Mouse (Mus musculus): ENCODE results near the gene Oxsr1. TPM values are rescaled to one million over a fixed set of nuclear protein-coding genes. Genes with fewer than 3 reads are reported as not detected.
"Not testable (repeated sequence)": the region's sequence is repeated elsewhere in the genome, so short reads cannot be mapped to it uniquely, and the experiment has no call there.

Gene Oxsr1
- total RNA-seq, 2 experiments from 2014 or later: 3.7 to 11.0 TPM

GRCm38 (mm10) chr9:119240286-119240997, 81.8 kb downstream of the Oxsr1 start:
- ATAC-seq (replicated peaks; ENCODE audit: low FRiP score, poor library complexity, severe bottlenecking): no peak; the same call in 1 of the 2 replicates

- ATAC-seq (replicated peaks; ENCODE audit: low FRiP score, poor library complexity, severe bottlenecking): no peak
Observed at GRCm38 (mm10) chr9:119239274-119239673, 83.0 kb downstream of the Oxsr1 start.

- ATAC-seq (replicated peaks; ENCODE audit: low FRiP score, poor library complexity, severe bottlenecking): no peak
Observed at GRCm38 (mm10) chr9:119238796-119239195, 83.4 kb downstream of the Oxsr1 start.

GRCm38 (mm10) chr9:119231552-119231951, 90.7 kb downstream of the Oxsr1 start:
- ATAC-seq (replicated peaks; ENCODE audit: low FRiP score, poor library complexity, severe bottlenecking): no peak

GRCm38 (mm10) chr9:119230829-119231228, 91.4 kb downstream of the Oxsr1 start:
- no peak for ATAC-seq (replicated peaks; ENCODE audit: low FRiP score, poor library complexity, severe bottlenecking)

- ATAC-seq (replicated peaks; ENCODE audit: low FRiP score, poor library complexity, severe bottlenecking): no peak
Observed at GRCm38 (mm10) chr9:119220249-119220648, 102.0 kb downstream of the Oxsr1 start.

GRCm38 (mm10) chr9:119219667-119220066, 102.6 kb downstream of the Oxsr1 start:
- ATAC-seq (replicated peaks; ENCODE audit: low FRiP score, poor library complexity, severe bottlenecking): no peak

- not testable (repeated sequence) for ATAC-seq (replicated peaks; ENCODE audit: low FRiP score, poor library complexity, severe bottlenecking)
Observed at GRCm38 (mm10) chr9:119215341-119215740, 106.9 kb downstream of the Oxsr1 start.

GRCm38 (mm10) chr9:119214601-119215000, 107.6 kb downstream of the Oxsr1 start:
- ATAC-seq (replicated peaks; ENCODE audit: low FRiP score, poor library complexity, severe bottlenecking): no peak

- no peak for ATAC-seq (replicated peaks; ENCODE audit: low FRiP score, poor library complexity, severe bottlenecking)
Observed at GRCm38 (mm10) chr9:119212996-119213395, 109.2 kb downstream of the Oxsr1 start.

GRCm38 (mm10) chr9:119208998-119209397, 113.2 kb downstream of the Oxsr1 start, which contains the start of gene Slc22a13:
TSS of gene Slc22a13 (minus strand) at chr9:119209098.
- ATAC-seq (replicated peaks; ENCODE audit: low FRiP score, poor library complexity, severe bottlenecking): no peak

- ATAC-seq (replicated peaks; ENCODE audit: low FRiP score, poor library complexity, severe bottlenecking): no peak
Observed at GRCm38 (mm10) chr9:119207113-119207512, 115.1 kb downstream of the Oxsr1 start.

- ATAC-seq (replicated peaks; ENCODE audit: low FRiP score, poor library complexity, severe bottlenecking): no peak
Observed at GRCm38 (mm10) chr9:119206666-119207065, 115.6 kb downstream of the Oxsr1 start.

- no peak for ATAC-seq (replicated peaks; ENCODE audit: low FRiP score, poor library complexity, severe bottlenecking)
Observed at GRCm38 (mm10) chr9:119205756-119206155, 116.5 kb downstream of the Oxsr1 start.

GRCm38 (mm10) chr9:119203617-119204016, 118.6 kb downstream of the Oxsr1 start:
- no peak for ATAC-seq (replicated peaks; ENCODE audit: low FRiP score, poor library complexity, severe bottlenecking)

GRCm38 (mm10) chr9:119201653-119202052, 120.6 kb downstream of the Oxsr1 start:
- no peak for ATAC-seq (replicated peaks; ENCODE audit: low FRiP score, poor library complexity, severe bottlenecking)

- no peak for ATAC-seq (replicated peaks; ENCODE audit: low FRiP score, poor library complexity, severe bottlenecking)
Observed at GRCm38 (mm10) chr9:119199151-119199861, 122.9 kb downstream of the Oxsr1 start.

- peak; percentile 63; the same call in 1 of the 2 replicates for ATAC-seq (replicated peaks; ENCODE audit: low FRiP score, poor library complexity, severe bottlenecking)
Observed at GRCm38 (mm10) chr9:119192202-119192990, 129.8 kb downstream of the Oxsr1 start.
